Mouse (Mus musculus): Measurements from ENCODE around the gene Trim46.

Trim46 gene

DNA sequence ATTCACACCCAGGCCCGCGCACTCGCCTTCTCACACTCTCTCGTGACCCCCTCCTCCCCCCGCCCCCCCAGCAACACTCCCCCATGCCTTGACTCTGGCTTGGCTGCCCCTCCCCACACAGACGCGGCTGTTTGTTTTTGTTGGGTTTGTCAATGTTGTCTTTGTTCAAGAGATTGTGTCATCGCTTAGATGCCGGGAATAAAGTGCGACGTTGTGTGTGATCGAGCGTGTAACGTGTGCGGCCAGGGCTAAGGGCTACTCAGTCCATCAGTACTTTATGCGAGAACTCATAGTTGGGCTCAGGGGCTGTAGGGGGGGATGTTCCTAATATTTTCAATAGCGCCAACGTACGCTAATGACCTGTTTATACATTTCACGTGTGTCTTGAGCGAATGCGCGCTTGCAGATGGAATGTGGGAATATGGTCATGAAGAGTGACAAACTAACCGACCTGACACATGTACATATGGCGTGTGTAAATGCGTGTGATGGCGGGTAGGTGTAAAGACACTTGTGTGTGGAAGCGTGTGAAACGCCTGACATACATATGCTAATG lies 34.0 kb upstream of the Trim46 start:
- H3K27me3 ChIP-seq (ENCODE audit: control insufficient read depth, insufficient read depth, low read length, poor library complexity, severe bottlenecking): no peaks in the 10 kb centered on the region
- peak; percentile 24 for DNase-seq (ENCODE audit: low read depth, low spot score)

DNA sequence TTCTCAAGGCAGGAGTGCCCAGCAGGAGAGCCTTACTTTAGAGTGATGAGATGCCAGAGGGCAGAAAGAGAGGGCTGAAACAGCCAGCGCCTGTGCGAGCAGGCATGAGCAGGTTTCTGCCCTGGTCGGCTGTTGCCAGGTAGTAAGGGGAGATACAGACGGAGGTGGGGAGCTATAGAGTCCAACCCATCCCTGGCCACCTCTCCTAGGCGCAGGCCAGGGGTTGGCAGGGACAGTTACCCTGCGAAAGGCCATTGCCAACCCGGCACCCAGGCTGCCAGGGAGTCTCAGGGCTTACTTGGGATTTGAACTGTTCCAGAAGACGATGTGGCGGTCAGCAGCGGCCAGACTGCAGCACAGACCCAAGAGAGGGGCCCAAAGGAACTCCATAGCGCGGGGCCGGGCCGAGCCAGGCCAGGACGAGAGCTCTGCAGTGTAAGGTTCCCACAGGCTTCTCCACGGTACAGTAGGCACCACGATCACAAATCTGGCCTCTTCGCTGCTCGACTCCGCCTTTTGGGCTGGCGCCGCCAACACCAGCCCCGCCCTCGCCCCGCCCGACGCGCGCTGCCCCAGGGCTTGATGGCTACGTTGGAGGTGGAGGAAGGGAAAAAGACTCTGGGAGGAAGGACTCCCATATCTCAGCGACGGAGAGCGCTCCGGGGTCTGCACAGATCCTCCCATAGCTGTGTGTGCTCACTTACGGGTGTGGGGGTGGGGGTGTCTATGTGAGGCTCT lies 33.2 kb upstream of the Trim46 start:
- Histone ChIP-seq H3K27me3 (ENCODE audit: control insufficient read depth, insufficient read depth, low read length, poor library complexity, severe bottlenecking) (no peaks in the 10 kb centered on the region), H3K36me3 (ENCODE audit: control insufficient read depth, insufficient read depth, low read length, poor library complexity, severe bottlenecking) (no peaks in the 10 kb centered on the region)
- DNase-seq (ENCODE audit: low read depth, low spot score): peak; percentile 65

More for the DNA sequence above, 34.0 kb upstream of the Trim46 start:
- H3K36me3 ChIP-seq (ENCODE audit: control insufficient read depth, insufficient read depth, low read length, poor library complexity, severe bottlenecking): no peaks in the 10 kb centered on the region

DNA sequence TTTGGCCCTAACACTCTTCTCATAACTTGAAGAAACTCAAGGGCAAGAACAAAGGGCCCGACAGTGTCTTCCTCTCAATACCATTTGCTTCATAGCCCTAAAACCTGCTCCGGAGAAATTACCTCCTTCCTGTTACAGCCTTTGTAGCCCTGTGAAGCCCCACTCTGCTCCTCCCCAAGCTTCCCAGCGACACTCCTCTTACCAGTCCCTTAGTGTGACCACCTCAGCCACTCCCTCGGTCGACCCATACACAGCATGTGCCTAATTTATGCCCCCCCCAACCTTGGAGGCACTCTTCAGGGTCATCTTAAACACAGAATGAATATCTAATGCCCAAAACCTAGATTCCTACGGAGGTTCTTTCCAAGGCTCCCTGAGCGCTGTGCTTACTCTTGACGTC lies 32.5 kb upstream of the Trim46 start:
- no peaks in the 10 kb centered on the region for H3K27me3 ChIP-seq (ENCODE audit: control insufficient read depth, insufficient read depth, low read length, poor library complexity, severe bottlenecking)
- no peak for DNase-seq (ENCODE audit: low read depth, low spot score)
- no peaks in the 10 kb centered on the region for H3K36me3 ChIP-seq (ENCODE audit: control insufficient read depth, insufficient read depth, low read length, poor library complexity, severe bottlenecking)

DNA sequence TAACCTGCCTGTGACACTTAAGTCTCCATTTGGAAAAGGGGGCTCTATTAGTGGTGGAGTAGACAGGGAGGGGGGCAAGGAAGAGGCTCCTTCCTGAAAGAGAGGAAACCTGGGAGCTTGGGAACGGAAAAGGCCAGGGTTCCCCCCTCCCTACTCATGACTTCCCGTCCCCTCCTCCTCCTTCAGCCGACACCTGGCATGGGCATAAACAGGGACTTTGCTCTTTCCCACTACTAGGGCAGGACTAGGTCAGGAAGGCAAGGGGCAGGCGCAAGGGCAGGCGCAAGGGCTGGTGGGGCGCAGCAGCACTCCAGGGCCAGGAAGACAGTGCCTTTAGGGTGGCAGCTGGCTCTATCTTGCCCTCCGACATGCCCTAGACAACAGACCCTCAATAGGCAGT lies 32.0 kb upstream of the Trim46 start:
- no peak for DNase-seq (ENCODE audit: low read depth, low spot score)
- H3K36me3 ChIP-seq (ENCODE audit: control insufficient read depth, insufficient read depth, low read length, poor library complexity, severe bottlenecking): no peaks in the 10 kb centered on the region
- H3K27me3 ChIP-seq (ENCODE audit: control insufficient read depth, insufficient read depth, low read length, poor library complexity, severe bottlenecking): no peaks in the 10 kb centered on the region

DNA sequence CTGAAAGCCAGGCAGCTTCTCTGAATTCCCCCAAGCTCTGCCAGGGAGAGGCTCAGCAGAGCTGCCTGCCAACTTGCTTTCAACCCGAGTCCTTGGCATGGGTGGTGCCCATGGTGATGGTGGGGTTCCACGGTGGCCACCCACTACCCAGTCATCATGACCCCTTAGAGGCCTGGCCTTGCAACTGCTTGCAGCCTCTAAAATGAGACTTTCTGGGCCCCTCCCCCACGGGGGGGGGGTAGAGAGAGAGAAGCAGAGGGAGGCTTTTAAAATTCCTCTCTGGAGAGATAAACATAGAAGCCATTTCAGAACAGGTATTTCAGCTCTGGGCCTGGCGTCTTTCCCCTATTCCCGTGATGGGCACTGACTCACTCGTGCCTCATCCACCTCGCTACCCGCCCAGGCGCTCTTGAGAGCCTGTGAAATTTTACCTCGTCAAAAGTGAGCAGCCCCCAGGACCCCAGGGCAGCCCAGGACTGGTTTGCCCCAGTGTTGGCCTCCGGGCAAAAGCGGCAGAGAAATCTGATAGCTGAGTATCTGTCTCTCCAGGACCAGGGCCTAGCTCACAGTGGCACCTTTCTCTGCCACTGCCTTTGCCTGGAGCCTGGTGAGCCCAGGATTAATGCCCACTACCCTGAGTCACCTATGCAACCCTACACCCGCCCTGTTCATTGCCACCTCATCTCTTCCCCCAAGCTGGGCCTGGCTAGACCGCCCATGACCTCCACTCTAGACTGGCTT lies 31.3 kb upstream of the Trim46 start:
- no peak for DNase-seq (ENCODE audit: low read depth, low spot score)
- Histone ChIP-seq H3K27me3 (ENCODE audit: control insufficient read depth, insufficient read depth, low read length, poor library complexity, severe bottlenecking) (no peaks in the 10 kb centered on the region), H3K36me3 (ENCODE audit: control insufficient read depth, insufficient read depth, low read length, poor library complexity, severe bottlenecking) (no peaks in the 10 kb centered on the region)

DNA sequence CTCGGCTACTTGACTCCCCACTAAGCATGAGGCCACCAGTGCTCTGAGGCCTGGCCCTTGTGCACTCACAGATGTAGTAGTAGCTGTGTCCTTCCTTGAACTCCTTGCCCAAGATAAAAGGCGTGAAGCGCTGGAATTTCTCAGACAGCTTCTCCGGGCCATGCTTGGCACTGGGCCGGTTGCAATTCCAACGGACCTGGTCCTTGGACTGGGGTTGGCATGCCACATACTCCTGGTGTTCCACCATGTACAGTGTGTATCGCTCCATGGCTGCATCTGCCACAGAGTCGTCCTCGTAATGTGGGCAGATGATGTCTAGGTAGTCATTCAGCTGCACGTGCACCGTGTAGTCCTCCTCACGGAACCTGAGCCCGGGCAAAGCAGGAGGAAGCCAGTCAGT lies 30.0 kb upstream of the Trim46 start:
- no peaks in the 10 kb centered on the region for H3K27me3 ChIP-seq (ENCODE audit: control insufficient read depth, insufficient read depth, low read length, poor library complexity, severe bottlenecking)

DNA sequence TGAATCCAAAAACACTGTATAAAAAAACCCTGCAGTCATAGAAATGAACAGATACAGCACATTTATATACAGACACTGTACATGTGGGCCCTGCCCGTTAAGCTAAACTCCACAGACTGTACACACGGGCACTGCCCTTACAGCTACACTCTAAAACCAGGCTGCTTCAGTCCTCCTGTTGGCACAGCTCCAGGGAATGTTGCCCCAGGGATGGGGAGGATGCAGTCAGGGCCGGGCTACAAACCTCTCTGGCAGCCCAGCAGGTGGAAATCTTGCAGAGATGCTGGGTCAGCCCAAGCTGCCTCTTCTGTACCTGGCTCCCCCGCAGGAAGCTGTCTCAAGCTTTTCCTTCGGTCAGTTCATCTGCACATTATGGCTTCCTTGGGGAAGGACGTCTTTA lies 25.7 kb upstream of the Trim46 start:
- H3K27me3 ChIP-seq (ENCODE audit: control insufficient read depth, insufficient read depth, low read length, poor library complexity, severe bottlenecking): no peaks in the 10 kb centered on the region
- no peaks in the 10 kb centered on the region; the same call in 1 of the 2 replicates for H3K36me3 ChIP-seq (ENCODE audit: control insufficient read depth, insufficient read depth, low read length, poor library complexity, severe bottlenecking)
- no peak for DNase-seq (ENCODE audit: low read depth, low spot score)

More for the DNA sequence above, 30.0 kb upstream of the Trim46 start:
- no peak for DNase-seq (ENCODE audit: low read depth, low spot score)
- no peaks in the 10 kb centered on the region for H3K36me3 ChIP-seq (ENCODE audit: control insufficient read depth, insufficient read depth, low read length, poor library complexity, severe bottlenecking)

DNA sequence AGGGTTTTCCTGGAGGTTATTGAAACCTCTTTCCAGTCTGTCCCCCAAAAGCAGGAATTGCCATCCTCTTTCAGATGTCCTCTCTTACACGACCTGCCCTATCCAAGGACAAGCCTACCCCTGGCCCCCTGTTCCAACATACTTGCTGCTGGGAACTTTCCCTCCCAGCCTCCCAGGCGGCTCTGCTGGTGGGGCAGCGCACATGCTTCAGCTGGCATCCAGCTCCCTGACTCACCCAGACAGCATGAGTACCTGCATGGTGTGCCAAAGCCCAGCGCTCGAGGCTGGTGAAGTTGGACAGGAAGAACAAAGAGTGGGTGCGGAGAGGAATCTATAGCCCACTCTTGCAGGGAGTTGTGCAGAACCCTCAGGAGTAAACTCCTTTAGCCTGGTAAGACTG lies 24.8 kb upstream of the Trim46 start:
- H3K36me3 ChIP-seq (ENCODE audit: control insufficient read depth, insufficient read depth, low read length, poor library complexity, severe bottlenecking): no peaks in the 10 kb centered on the region; the same call in 1 of the 2 replicates
- no peak for DNase-seq (ENCODE audit: low read depth, low spot score)
- H3K27me3 ChIP-seq (ENCODE audit: control insufficient read depth, insufficient read depth, low read length, poor library complexity, severe bottlenecking): no peaks in the 10 kb centered on the region

DNA sequence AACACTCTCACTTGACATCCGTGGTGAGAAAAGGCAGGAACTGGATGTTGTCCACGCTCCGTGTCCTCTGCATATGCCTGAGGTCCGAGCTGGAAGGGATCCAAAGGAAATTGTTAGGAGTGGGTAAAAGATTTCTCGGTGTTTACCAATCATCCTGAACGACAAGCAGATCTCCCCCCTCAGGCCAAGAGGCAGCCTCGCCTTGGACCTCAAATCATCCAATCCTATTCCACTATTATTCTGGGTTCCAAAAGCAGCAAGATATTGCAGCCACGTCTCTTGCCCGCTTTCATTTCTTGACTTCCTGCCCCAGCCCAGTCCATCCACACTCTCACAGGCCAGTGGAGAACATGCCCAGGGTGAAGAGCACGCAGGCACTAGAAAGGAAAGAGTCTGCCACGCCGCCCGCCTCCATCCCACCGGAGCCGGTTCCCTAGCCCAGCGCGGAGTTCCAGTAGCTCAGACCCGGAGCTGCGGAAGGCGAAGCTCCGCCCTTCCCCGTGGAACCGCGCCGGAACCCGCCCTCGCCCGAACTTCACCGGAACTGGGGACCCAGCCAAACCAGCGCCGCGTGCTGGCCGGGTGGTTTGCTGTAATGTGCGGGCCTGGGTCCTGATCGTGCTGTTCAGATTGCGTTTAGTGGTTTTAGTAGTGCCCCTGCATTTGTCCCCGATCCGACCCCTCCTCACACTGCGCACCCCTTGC lies 24.1 kb upstream of the Trim46 start, which contains the start of gene Slc50a1:
Gene Slc50a1, minus strand, starts transcription at position 520 of the 705 bp plus-strand sequence.
- peak; percentile 70 for DNase-seq (ENCODE audit: low read depth, low spot score)
- Histone ChIP-seq H3K27me3 (ENCODE audit: control insufficient read depth, insufficient read depth, low read length, poor library complexity, severe bottlenecking) (no peaks in the 10 kb centered on the region), H3K36me3 (ENCODE audit: control insufficient read depth, insufficient read depth, low read length, poor library complexity, severe bottlenecking) (no peaks in the 10 kb centered on the region; the same call in 1 of the 2 replicates)

DNA sequence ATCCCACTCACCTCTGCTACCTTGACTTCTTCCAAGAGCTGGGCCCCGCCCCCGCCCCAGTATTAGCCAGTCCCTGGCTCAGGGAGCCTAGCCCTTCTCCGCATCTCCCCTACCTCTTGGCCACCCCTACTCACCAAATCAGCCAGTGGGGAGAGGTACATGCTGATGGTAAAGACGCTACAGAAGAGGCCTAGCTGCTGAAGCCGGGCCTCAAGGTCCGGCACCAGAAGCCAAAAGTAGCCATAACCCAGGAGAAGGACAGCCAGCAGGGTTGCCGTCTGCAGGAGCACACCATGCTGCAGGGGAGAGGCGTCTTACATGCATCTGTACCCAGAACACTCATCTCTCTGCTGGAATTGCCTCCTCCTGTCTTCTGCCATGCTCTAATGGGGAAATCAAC lies 22.8 kb upstream of the Trim46 start:
- Histone ChIP-seq H3K27me3 (ENCODE audit: control insufficient read depth, insufficient read depth, low read length, poor library complexity, severe bottlenecking) (no peaks in the 10 kb centered on the region), H3K36me3 (ENCODE audit: control insufficient read depth, insufficient read depth, low read length, poor library complexity, severe bottlenecking) (no peaks in the 10 kb centered on the region; the same call in 1 of the 2 replicates)
- DNase-seq (ENCODE audit: low read depth, low spot score): no peak

DNA sequence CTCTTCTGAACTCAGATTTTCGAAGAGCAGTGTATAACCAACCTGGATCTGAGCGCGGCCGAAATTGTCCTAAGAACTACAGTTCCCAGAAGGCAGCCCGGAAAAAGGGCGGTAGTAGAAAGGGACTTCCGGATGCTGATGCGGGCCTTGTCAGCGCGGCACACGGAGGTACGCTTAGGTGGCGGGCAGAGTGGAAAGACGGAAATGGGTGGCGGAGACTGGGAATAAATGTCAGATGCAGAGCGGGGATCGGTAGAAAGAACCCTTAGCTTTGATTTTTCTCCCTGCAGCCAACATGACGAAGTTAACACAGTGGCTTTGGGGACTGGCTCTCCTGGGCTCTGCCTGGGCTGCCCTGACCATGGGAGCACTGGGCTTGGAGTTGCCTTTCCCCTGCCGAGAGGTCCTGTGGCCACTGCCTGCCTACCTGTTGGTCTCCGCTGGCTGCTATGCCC lies 20.4 kb upstream of the Trim46 start:
- Histone ChIP-seq H3K27me3 (ENCODE audit: control insufficient read depth, insufficient read depth, low read length, poor library complexity, severe bottlenecking) (no peaks in the 10 kb centered on the region), H3K36me3 (ENCODE audit: control insufficient read depth, insufficient read depth, low read length, poor library complexity, severe bottlenecking) (no peaks in the 10 kb centered on the region; the same call in 1 of the 2 replicates)
- DNase-seq (ENCODE audit: low read depth, low spot score): peak; percentile 80

DNA sequence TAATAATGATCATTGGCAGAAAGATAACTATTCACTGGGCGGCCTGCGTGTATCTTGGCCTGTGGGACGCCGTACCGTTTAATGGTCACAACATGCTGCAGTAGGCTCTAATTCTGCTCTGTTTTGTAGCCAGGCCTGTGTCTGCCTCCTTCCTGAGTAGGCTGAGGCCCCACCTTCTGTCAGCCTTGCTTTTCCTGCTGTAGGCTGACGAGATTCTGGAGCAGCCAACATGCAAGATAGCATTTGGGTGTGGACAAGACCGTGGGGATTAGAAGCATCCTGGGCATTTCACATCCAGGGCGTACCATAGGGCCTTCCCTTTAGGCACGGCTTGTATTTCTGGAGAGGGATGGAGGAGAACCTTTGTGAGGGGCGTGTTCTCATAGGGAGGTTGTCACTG lies 16.3 kb upstream of the Trim46 start:
- Histone ChIP-seq H3K36me3 (ENCODE audit: control insufficient read depth, insufficient read depth, low read length, poor library complexity, severe bottlenecking) (no peaks in the 10 kb centered on the region; the same call in 1 of the 2 replicates), H3K27me3 (ENCODE audit: control insufficient read depth, insufficient read depth, low read length, poor library complexity, severe bottlenecking) (no peaks in the 10 kb centered on the region)
- no peak for DNase-seq (ENCODE audit: low read depth, low spot score)

DNA sequence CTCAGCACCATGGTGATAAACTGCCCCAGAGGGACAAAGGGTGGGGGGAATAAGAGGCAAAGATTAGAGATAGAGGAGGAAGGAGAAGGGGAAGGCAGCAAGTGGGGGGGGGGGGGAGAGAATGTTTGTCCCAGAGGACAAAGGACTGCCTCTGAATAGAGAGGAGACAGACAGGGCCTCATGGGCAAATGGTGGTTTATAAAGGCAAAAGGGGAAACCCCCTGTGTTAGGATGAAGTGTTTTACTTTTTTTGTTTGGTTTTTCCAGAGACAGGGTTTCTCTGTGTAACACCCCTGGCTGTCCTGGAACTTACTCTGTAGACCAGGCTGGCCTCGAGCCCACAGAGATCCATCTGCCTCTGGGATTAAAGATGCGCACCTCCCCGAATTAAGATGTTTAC lies 14.1 kb upstream of the Trim46 start:
- DNase-seq (ENCODE audit: low read depth, low spot score): no peak
- H3K27me3 ChIP-seq (ENCODE audit: control insufficient read depth, insufficient read depth, low read length, poor library complexity, severe bottlenecking): no peaks in the 10 kb centered on the region
- H3K36me3 ChIP-seq (ENCODE audit: control insufficient read depth, insufficient read depth, low read length, poor library complexity, severe bottlenecking): no peaks in the 10 kb centered on the region

DNA sequence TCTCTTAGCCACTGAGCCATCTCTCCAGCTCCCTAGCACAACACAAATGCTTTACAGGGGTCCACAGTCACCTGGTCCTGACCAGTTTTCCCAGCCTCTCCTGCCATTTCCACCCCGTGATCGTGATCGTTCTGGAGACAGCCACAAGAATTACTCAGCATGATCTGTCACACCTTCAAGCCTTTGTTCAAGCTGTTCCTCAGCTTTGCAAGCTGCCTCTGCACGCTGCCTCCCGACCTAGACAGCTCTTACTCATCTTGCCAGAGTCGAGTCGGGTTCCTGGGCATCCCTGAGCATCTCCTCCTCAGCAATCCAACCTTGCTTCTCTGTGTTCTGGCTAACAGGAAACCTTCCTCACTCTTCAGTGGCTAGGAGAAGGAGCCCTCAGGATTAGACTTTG lies 13.0 kb upstream of the Trim46 start, which contains the start of gene Dpm3:
Gene Dpm3, plus strand, starts transcription at position 283 of the 400 bp plus-strand sequence.
- Histone ChIP-seq H3K27me3 (ENCODE audit: control insufficient read depth, insufficient read depth, low read length, poor library complexity, severe bottlenecking) (no peaks in the 10 kb centered on the region), H3K36me3 (ENCODE audit: control insufficient read depth, insufficient read depth, low read length, poor library complexity, severe bottlenecking) (no peaks in the 10 kb centered on the region)
- no peak for DNase-seq (ENCODE audit: low read depth, low spot score)

All from splenic B cell, adult 2 months (primary cell).